9 mouse cellular contexts compared by ENCODE assay signal in genomic region chrX:103622935-103623280, GRCm38 (mm10). TPM values are rescaled to one million over a fixed set of nuclear protein-coding genes. Genes with fewer than 3 reads are reported as not detected.
A peak's percentile ranks its signal among the peaks of the same experiment; 100 is the strongest.
DNase-seq lines count a peak whose midpoint lies in the region; ATAC-seq lines count a peak whose summit lies in the region.
"Had no signal": no experiment of that assay in that cellular context is flagged by ENCODE, and none has a peak within 500 bp of the region (broad histone marks: within the 10 kb centered on the region; RNA-seq: fewer than 3 reads in every experiment).

No protein-coding gene starts in this region.

- WGBS in forebrain, embryonic 12.5 days = 2% methylated on average over 13 of the region's 13 CpGs
- WGBS in intestine, embryonic 14.5 days = 2% methylated on average over 13 of the region's 13 CpGs
- WGBS in liver, embryonic 16.5 days (ENCODE audit: insufficient replicate concordance) = 5% methylated on average over 13 of the region's 13 CpGs

- no peaks in the 10 kb centered on the region for H3K9me3 ChIP-seq in forebrain, embryonic 12.5 days
- H3K9me3 ChIP-seq in intestine, embryonic 14.5 days (ENCODE audit: control insufficient read depth, low read length) = no peaks in the 10 kb centered on the region
- H3K9me3 ChIP-seq in liver, embryonic 16.5 days (replicated peaks; ENCODE audit: control insufficient read depth, low read length) = no peaks in the 10 kb centered on the region

- DNase-seq in cerebellum, adult 11-12 months = peak; percentile 40
- DNase-seq in cerebellum, postnatal 4 days (ENCODE audit: low spot score in 2 of 2) = no peak
- peak; percentile 46 for DNase-seq in adipocyte (ENCODE audit: low spot score)
- DNase-seq in intestine, embryonic 14.5 days (ENCODE audit: low spot score) = peak; percentile 54
- peak; percentile 30 for DNase-seq in retina, embryonic 14.5 days (ENCODE audit: low spot score)

- peak overlapping the region; percentile 67 for H3K4me2 ChIP-seq in forebrain, embryonic 12.5 days
- peak overlapping the region; percentile 48 for H3K4me2 ChIP-seq in intestine, embryonic 14.5 days (ENCODE audit: low read length)
- peak overlapping the region; percentile 82 for H3K4me2 ChIP-seq in liver, embryonic 16.5 days (ENCODE audit: low read depth, low read length)

- no peak; the same call in 1 of the 2 replicates for ATAC-seq in forebrain, embryonic 12.5 days (ENCODE audit: low FRiP score)
- no peak for ATAC-seq in intestine, embryonic 14.5 days (replicated peaks; ENCODE audit: low FRiP score, low TSS enrichment, low read depth)
- no peak for ATAC-seq in liver, embryonic 16.5 days (ENCODE audit: low read depth)
- no peak for ATAC-seq in megakaryocyte-erythroid progenitor cell, adult 5-6 weeks (replicated peaks; ENCODE audit: low FRiP score, low TSS enrichment, poor library complexity, severe bottlenecking)

- no peak overlapping the region for H3K27ac ChIP-seq in forebrain, embryonic 12.5 days
- H3K27ac ChIP-seq in intestine, embryonic 14.5 days (ENCODE audit: low read depth) = peak overlapping the region; percentile 62; the same call in 1 of the 2 replicates
- peak overlapping the region; percentile 53 for H3K27ac ChIP-seq in liver, embryonic 16.5 days (ENCODE audit: low read length)

- no peaks in the 10 kb centered on the region for H3K27me3 ChIP-seq in forebrain, embryonic 12.5 days
- H3K27me3 ChIP-seq in intestine, embryonic 14.5 days (replicated peaks; ENCODE audit: control insufficient read depth, insufficient read depth, low read length) = no peaks in the 10 kb centered on the region
- H3K27me3 ChIP-seq in liver, embryonic 16.5 days (ENCODE audit: control insufficient read depth, insufficient read depth, low read depth, low read length) = peaks cover 6% of the 10 kb centered on the region

- H3K4me1 ChIP-seq in forebrain, embryonic 12.5 days = peaks cover 9% of the 10 kb centered on the region
- no peaks in the 10 kb centered on the region; the same call in 1 of the 2 replicates for H3K4me1 ChIP-seq in intestine, embryonic 14.5 days (replicated peaks; ENCODE audit: control insufficient read depth, insufficient read depth, low read length)
- H3K4me1 ChIP-seq in liver, embryonic 16.5 days (ENCODE audit: control insufficient read depth, low read depth, low read length) = peaks cover 7% of the 10 kb centered on the region

- peak overlapping the region; percentile 47 for H3K4me3 ChIP-seq in forebrain, embryonic 12.5 days (replicated peaks)
- H3K4me3 ChIP-seq in intestine, embryonic 14.5 days (ENCODE audit: low read depth, low read length) = peak overlapping the region; percentile 48
- peak overlapping the region; percentile 61 for H3K4me3 ChIP-seq in liver, embryonic 16.5 days (ENCODE audit: low read depth, low read length)

- peak overlapping the region; percentile 70 for H3K9ac ChIP-seq in forebrain, embryonic 12.5 days
- H3K9ac ChIP-seq in intestine, embryonic 14.5 days (ENCODE audit: low read length) = peak overlapping the region; percentile 60
- peak overlapping the region; percentile 64 for H3K9ac ChIP-seq in liver, embryonic 16.5 days (ENCODE audit: low read depth, low read length)

- no peaks in the 10 kb centered on the region for H3K36me3 ChIP-seq in forebrain, embryonic 12.5 days (replicated peaks)
- H3K36me3 ChIP-seq in intestine, embryonic 14.5 days (ENCODE audit: control insufficient read depth, insufficient read depth, low read length) = no peaks in the 10 kb centered on the region
- no peaks in the 10 kb centered on the region for H3K36me3 ChIP-seq in liver, embryonic 16.5 days (ENCODE audit: control insufficient read depth, insufficient read depth)

RNA-seq across cellular contexts. Expression of gene Zcchc13, which starts 7.5 kb away (rescaled TPM):
- not detected in 2 replicates for polyA plus RNA-seq in forebrain, embryonic 12.5 days (2016; fragmentation: Nextera tagmentation; extraction: Ambion mirVana)
- not detected in 2 replicates for polyA plus RNA-seq in intestine, embryonic 14.5 days (2014; fragmentation: Nextera tagmentation; extraction: Ambion mirVana)
- not detected in 2 replicates for polyA plus RNA-seq in liver, embryonic 16.5 days (2015; fragmentation: Nextera tagmentation; extraction: Ambion mirVana)
- total RNA-seq in megakaryocyte-erythroid progenitor cell, adult 5-6 weeks (2014; fragmentation: Nextera tagmentation) = not detected in 2 replicates
- total RNA-seq in megakaryocyte-erythroid progenitor cell, adult 5-6 weeks (2017) = not detected in 2 replicates
- total RNA-seq: hematopoietic stem cell, adult 5-6 weeks had no signal

Comparison
In these comparisons a context has a peak if more than half of its experiments do, and no peak if none do; other contexts are left out.
1. DNase-seq: peak in cerebellum, adult 11-12 months (single experiment), adipocyte (single experiment), intestine, embryonic 14.5 days (single experiment) and retina, embryonic 14.5 days (single experiment); none in cerebellum, postnatal 4 days (0 of 2).
2. Peak in every context shown above with its lines, with median percentiles within 50 percentile points of each other: H3K4me2 ChIP-seq, H3K4me3 ChIP-seq and H3K9ac ChIP-seq.